Mouse (Mus musculus) C2C12 (cell line): Measurements from ENCODE around the gene Cxcr1. TPM values are rescaled to one million over a fixed set of nuclear protein-coding genes. Genes with fewer than 3 reads are reported as not detected.

Experiments
- H3K27me3 ChIP-seq: one replicate; pipeline ENCODE4 v1.6.1; 2011; ENCODE audit not compliant: control insufficient read depth, insufficient read depth, insufficient read length
- H3K36me3 ChIP-seq: one replicate; pipeline ENCODE4 v1.6.1; 2011; ENCODE audit not compliant: control insufficient read depth, insufficient read depth
- H3K4me3 ChIP-seq: one replicate; pipeline ENCODE4 v1.5.1; 2011; ENCODE audit warnings: mild to moderate bottlenecking, control low read depth; ENCODE audit not compliant: poor library complexity, insufficient read depth, severe bottlenecking
- H3K79me2 ChIP-seq: one replicate; pipeline ENCODE4 v1.6.1; 2011; ENCODE audit not compliant: control insufficient read depth, insufficient read depth
- H3K79me3 ChIP-seq: one replicate; pipeline ENCODE4 v1.6.1; 2011; ENCODE audit warnings: low read depth, control low read depth
- H3ac ChIP-seq: one replicate; pipeline ENCODE3; 2011; ENCODE audit warnings: low read depth; ENCODE audit not compliant: control insufficient read depth, insufficient read length
- CEBPB ChIP-seq: IDR thresholded peaks from one replicate; pipeline ENCODE4 v1.6.1; 2011; ENCODE audit warnings: low read depth, mild to moderate bottlenecking, control low read depth, moderate library complexity
- CTCF ChIP-seq: IDR thresholded peaks from one replicate; pipeline ENCODE4 v1.5.1; 2011; ENCODE audit not compliant: control insufficient read depth, insufficient read depth, insufficient read length
- FOSL1 ChIP-seq: IDR thresholded peaks from one replicate; pipeline ENCODE4 v1.8.0; 2011; ENCODE audit warnings: mild to moderate bottlenecking, low read length; ENCODE audit not compliant: poor library complexity, insufficient read depth, severe bottlenecking
- MAX ChIP-seq: IDR thresholded peaks from one replicate; pipeline ENCODE4 v1.6.1; 2011; ENCODE audit warnings: mild to moderate bottlenecking, control low read depth
- MYOD1 ChIP-seq: IDR thresholded peaks from one replicate; pipeline ENCODE4 v1.6.1; 2011; ENCODE audit warnings: low read depth; ENCODE audit not compliant: control insufficient read depth, insufficient read length
- MYOG ChIP-seq: IDR thresholded peaks from one replicate; pipeline ENCODE4 v1.6.1; 2011; ENCODE audit not compliant: control insufficient read depth, insufficient read length; ENCODE audit errors: extremely low read depth
- USF1 ChIP-seq: IDR thresholded peaks from one replicate; pipeline ENCODE4 v1.6.1; 2011; ENCODE audit warnings: low read depth, mild to moderate bottlenecking, control low read depth, moderate library complexity
- microRNA-seq: library from miRNA; unstranded; fragments of <30 nt; microRNA quantifications from one replicate; pipeline ENCODE4, GENCODE M21; 2019; ENCODE audit warnings: borderline microRNAs expressed
- polyA plus RNA-seq: library from polyadenylated mRNA; unstranded; fragments of >200 nt; fragmentation: generic; extraction: Trizol; gene quantifications from one replicate; pipeline ENCODE4 v1.2.1, GENCODE M21; 2012; ENCODE audit warnings: missing spikeins

Gene Cxcr1
- polyA plus RNA-seq, 1 experiment: not detected

- Histone ChIP-seq H3K36me3 (no peaks in the 10 kb centered on the region), H3ac (no peak overlapping the region), H3K27me3 (peaks cover 3% of the 10 kb centered on the region), H3K79me2 (no peaks in the 10 kb centered on the region), H3K4me3 (no peak overlapping the region), H3K79me3 (no peaks in the 10 kb centered on the region)
- no peak for TF ChIP-seq CTCF
- no peak for TF ChIP-seq FOSL1
- no peak for TF ChIP-seq MYOD1
- TF ChIP-seq CEBPB: no peak
- no peak for TF ChIP-seq USF1
- TF ChIP-seq MAX: no peak
- TF ChIP-seq MYOG: no peak
These were observed 38.9 kb downstream of the Cxcr1 start for GRCm38 (mm10) chr1:74155435-74156012.

GRCm38 (mm10) chr1:74153461-74154184 is 40.8 kb downstream of the Cxcr1 start, which contains the start of gene Cxcr2:
Gene Cxcr2 (plus strand): TSS chr1:74153989.
- no peaks in the 10 kb centered on the region for H3K36me3 ChIP-seq
- TF ChIP-seq CTCF: no peak
- TF ChIP-seq USF1: no peak
- no peak for TF ChIP-seq FOSL1
- peaks cover 3% of the 10 kb centered on the region for H3K27me3 ChIP-seq
- no peak within 1 kb of the TSS for H3K4me3 ChIP-seq
- no peaks in the 10 kb centered on the region for H3K79me3 ChIP-seq
- no peak within 1 kb of the TSS for H3ac ChIP-seq
- no peaks in the 10 kb centered on the region for H3K79me2 ChIP-seq

GRCm38 (mm10) chr1:74151091-74151490 is 43.3 kb downstream of the Cxcr1 start:
- Histone ChIP-seq H3K79me3 (no peaks in the 10 kb centered on the region), H3K4me3 (no peak overlapping the region), H3K27me3 (no peaks in the 10 kb centered on the region), H3K79me2 (no peaks in the 10 kb centered on the region), H3K36me3 (no peaks in the 10 kb centered on the region), H3ac (no peak overlapping the region)
- no peak for TF ChIP-seq MYOD1
- TF ChIP-seq FOSL1: no peak
- no peak for TF ChIP-seq MAX
- no peak for TF ChIP-seq CTCF
- TF ChIP-seq CEBPB: no peak
- no peak for TF ChIP-seq MYOG
- TF ChIP-seq USF1: no peak

DNA sequence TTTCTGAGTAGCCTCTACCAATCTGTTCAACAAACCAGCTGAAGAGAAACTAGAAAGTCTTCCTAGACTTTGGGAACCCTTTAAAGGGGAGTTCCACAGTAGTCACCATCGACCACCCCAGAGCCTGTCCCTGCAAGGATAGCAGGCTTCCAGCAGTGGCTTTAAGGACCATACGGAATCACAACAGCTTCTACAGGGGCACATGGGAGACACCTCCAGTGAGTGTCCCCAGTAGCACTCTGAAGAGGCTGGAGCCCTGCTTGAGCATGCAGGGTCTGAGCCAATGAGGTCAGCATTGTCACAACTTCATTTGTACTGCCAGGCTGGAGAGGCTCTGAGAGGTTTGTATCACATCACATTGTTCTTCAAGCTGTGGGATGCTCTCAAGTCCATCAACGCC is 44.3 kb downstream of the Cxcr1 start:
- H3K79me3 ChIP-seq: no peaks in the 10 kb centered on the region
- H3K79me2 ChIP-seq: no peaks in the 10 kb centered on the region
- no peaks in the 10 kb centered on the region for H3K27me3 ChIP-seq
- no peak overlapping the region for H3K4me3 ChIP-seq
- H3ac ChIP-seq: no peak overlapping the region
- H3K36me3 ChIP-seq: no peaks in the 10 kb centered on the region
- TF ChIP-seq MAX: no peak
- TF ChIP-seq MYOD1: no peak
- TF ChIP-seq USF1: no peak
- TF ChIP-seq MYOG: no peak
- no peak for TF ChIP-seq CEBPB
- no peak for TF ChIP-seq FOSL1
- TF ChIP-seq CTCF: no peak

- Histone ChIP-seq H3K27me3 (no peaks in the 10 kb centered on the region), H3K36me3 (no peaks in the 10 kb centered on the region), H3K4me3 (no peak overlapping the region), H3K79me3 (no peaks in the 10 kb centered on the region), H3ac (no peak overlapping the region), H3K79me2 (no peaks in the 10 kb centered on the region)
- no peak for TF ChIP-seq MAX
- no peak for TF ChIP-seq CEBPB
- TF ChIP-seq USF1: no peak
- TF ChIP-seq MYOG: no peak
- no peak for TF ChIP-seq CTCF
These were observed 45.1 kb downstream of the Cxcr1 start for GRCm38 (mm10) chr1:74149106-74149885.

Small RNA genes lying within 50 kb of the gene (microRNA-seq; reads per million reads assigned to microRNA genes)
- gene Mir1928: not detected

Other genes starting within 250 kb of the Cxcr1 start
- 118 TPM for gene Tns1, start 70.2 kb downstream of the Cxcr1 start, polyA plus RNA-seq
- gene Rufy4, start 69.1 kb downstream of the Cxcr1 start, polyA plus RNA-seq: 0.05 TPM
- gene Cxcr2, start 40.6 kb downstream of the Cxcr1 start, polyA plus RNA-seq: 0.04 TPM
- gene Arpc2, start 41.5 kb upstream of the Cxcr1 start, polyA plus RNA-seq: 281 TPM
- not detected for gene Gpbar1, start 83.9 kb upstream of the Cxcr1 start, polyA plus RNA-seq
- gene Aamp, start 90.1 kb upstream of the Cxcr1 start, polyA plus RNA-seq: 123 TPM
- gene Pnkd, start 90.3 kb upstream of the Cxcr1 start, polyA plus RNA-seq: 68.0 TPM
- 38.1 TPM for gene Tmbim1, start 111.0 kb upstream of the Cxcr1 start, polyA plus RNA-seq
- not detected for gene Catip, start 167.5 kb upstream of the Cxcr1 start, polyA plus RNA-seq
- 2.2 TPM for gene Slc11a1, start 180.6 kb upstream of the Cxcr1 start, polyA plus RNA-seq
- 78.7 TPM for gene Ctdsp1, start 196.9 kb upstream of the Cxcr1 start, polyA plus RNA-seq
- 0.02 TPM for gene Vil1, start 214.7 kb upstream of the Cxcr1 start, polyA plus RNA-seq